ENCODE assay signal across 7 mouse cellular contexts in genomic region chr5:144457623-144458287, GRCm38 (mm10).
DNase-seq lines count a peak whose midpoint lies in the region; ATAC-seq and TF ChIP-seq lines count a peak whose summit lies in the region.

No protein-coding gene starts in this region.

- peaks cover 4% of the 10 kb centered on the region; the same call in 1 of the 2 replicates for H3K4me1 ChIP-seq in hindbrain, postnatal 0 days (ENCODE audit: insufficient read depth, low read length)

- no peak overlapping the region for H3K27ac ChIP-seq in hindbrain, postnatal 0 days

- no peaks in the 10 kb centered on the region for H3K27me3 ChIP-seq in hindbrain, postnatal 0 days (ENCODE audit: insufficient read depth, low read length)

- no peak overlapping the region for H3K4me2 ChIP-seq in hindbrain, postnatal 0 days (ENCODE audit: low read depth, low read length)

- DNase-seq in adrenal gland, adult 2 months: peak; percentile 80
- DNase-seq in embryo, embryonic 11 days: peak; percentile 79
- no peak for DNase-seq in hindbrain, postnatal 0 days (ENCODE audit: low spot score)
- peak; percentile 8 for DNase-seq in lung, postnatal 25 days (ENCODE audit: low spot score)
- DNase-seq in left cerebral cortex, adult 11 months (ENCODE audit: low spot score): no peak
- no peak for DNase-seq in urinary bladder, postnatal 25 days (ENCODE audit: low spot score)
- no peak for DNase-seq in layer of hippocampus, adult 8-10 months (ENCODE audit: low spot score in 2 of 2)

- peak; percentile 32; the same call in 1 of the 2 replicates for ATAC-seq in hindbrain, postnatal 0 days

- H3K36me3 ChIP-seq in hindbrain, postnatal 0 days (ENCODE audit: insufficient read depth, low read length): no peaks in the 10 kb centered on the region

- TF ChIP-seq CTCF in hindbrain, postnatal 0 days (IDR thresholded peaks at IDR 0.05; ENCODE audit: low read depth): no peak

- H3K9me3 ChIP-seq in hindbrain, postnatal 0 days (ENCODE audit: low read length): peaks cover 4% of the 10 kb centered on the region; the same call in 1 of the 2 replicates

- WGBS in hindbrain, postnatal 0 days: 10% methylated on average over 11 of the region's 11 CpGs

- no peak overlapping the region for H3K9ac ChIP-seq in hindbrain, postnatal 0 days (replicated peaks; ENCODE audit: low read length)

- no peak overlapping the region for H3K4me3 ChIP-seq in hindbrain, postnatal 0 days (ENCODE audit: low read length)

Comparison
In these comparisons a context has a peak if more than half of its experiments do, and no peak if none do; other contexts are left out.
1. DNase-seq: peak in adrenal gland, adult 2 months (single experiment), embryo, embryonic 11 days (single experiment) and lung, postnatal 25 days (single experiment); none in hindbrain, postnatal 0 days (single experiment), left cerebral cortex, adult 11 months (single experiment), urinary bladder, postnatal 25 days (single experiment) and layer of hippocampus, adult 8-10 months (0 of 2).